Mouse (Mus musculus) kidney, adult 2 months (tissue): ENCODE results near the gene Taok2. TPM values are rescaled to one million over a fixed set of nuclear protein-coding genes. Genes with fewer than 3 reads are reported as not detected.
"Not testable (repeated sequence)": the region's sequence is repeated elsewhere in the genome, so short reads cannot be mapped to it uniquely, and the experiment has no call there.

Experiments
- DNase-seq: peaks from one replicate; pipeline ENCODE4 v3.0.0; 2021
- H3K27ac ChIP-seq: fragments of 200-500 bp; 2 replicates; pipeline ENCODE4 v1.5.1; 2012; ENCODE audit warnings: low read depth, low read length, control low read depth, inconsistent platforms; ENCODE audit not compliant: insufficient read depth
- H3K27me3 ChIP-seq: fragments of 200-500 bp; replicated peaks from 2 replicates; pipeline ENCODE4 v1.6.1; 2012; ENCODE audit warnings: mild to moderate bottlenecking, moderate library complexity, low read length, inconsistent platforms; ENCODE audit not compliant: control insufficient read depth, insufficient read depth
- H3K36me3 ChIP-seq: fragments of 200-500 bp; 2 replicates; pipeline ENCODE4 v1.6.1; 2012; ENCODE audit warnings: mild to moderate bottlenecking, moderate library complexity, low read length, inconsistent platforms; ENCODE audit not compliant: control insufficient read depth, insufficient read depth
- H3K4me1 ChIP-seq: fragments of 200-500 bp; 2 replicates; pipeline ENCODE4 v1.6.1; 2011; ENCODE audit warnings: low read length; ENCODE audit not compliant: control insufficient read depth, insufficient read depth
- H3K4me3 ChIP-seq: fragments of 200-500 bp; 2 replicates; pipeline ENCODE4 v1.5.1; 2011; ENCODE audit warnings: mild to moderate bottlenecking, low read depth, low read length, control low read depth; ENCODE audit not compliant: insufficient read depth
- CTCF ChIP-seq: fragments of 200-500 bp; conservative IDR thresholded peaks from 2 replicates; pipeline ENCODE4 v1.5.1; 2011; ENCODE audit warnings: low read depth, mild to moderate bottlenecking, control low read depth, low read length, moderate library complexity, mixed read lengths; ENCODE audit not compliant: insufficient read depth, insufficient read length
- POLR2A ChIP-seq: fragments of 200-500 bp; IDR thresholded peaks from one replicate; pipeline ENCODE4 v1.6.1; 2011; ENCODE audit warnings: low read depth, low read length, control low read depth
- WGBS: fragments of 180-500 bp; shearing (Covaris S2); methylation state at CpG from one replicate; pipeline ENCODE4 v1.1.7; 2018; 5-methylcytosine and 5-hydroxymethylcytosine counted together
- polyA plus RNA-seq: library from polyadenylated mRNA; depleted of rRNA; stranded (reverse); fragments of >200 nt; gene quantifications from 2 replicates; pipeline ENCODE4 v1.2.3, GENCODE M21; 2012

Taok2 gene
- polyA plus RNA-seq, 1 experiment, result 56.5 TPM

DNA sequence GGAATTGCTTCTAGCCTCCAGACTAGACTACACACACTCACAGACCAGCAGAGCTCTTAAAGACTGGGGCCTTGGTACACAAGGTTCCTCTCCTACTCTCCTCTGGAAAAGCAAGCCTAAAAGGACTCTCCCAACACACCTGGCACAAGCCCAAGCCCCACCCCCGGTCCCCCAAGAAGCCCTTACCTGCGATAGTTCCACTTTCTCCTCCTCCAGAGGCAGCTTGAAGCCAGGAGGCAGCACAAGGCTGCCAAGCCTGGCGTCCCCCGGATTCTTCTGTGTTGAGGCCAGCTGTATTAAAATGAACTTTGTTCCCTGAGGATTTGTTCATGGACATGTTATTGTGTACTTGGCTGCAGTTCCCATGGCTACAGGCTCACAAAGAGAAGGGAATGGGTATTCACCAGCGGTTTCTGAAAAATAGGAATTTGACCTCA, 38.1 kb upstream of the Taok2 start, which contains the start of gene Tmem219:
Tmem219 (minus strand) TSS at position 294 of the 437 bp plus-strand sequence.
- H3K27me3 ChIP-seq, result no peaks in the 10 kb centered on the region
- H3K27ac ChIP-seq, result peak within 1 kb of the TSS; percentile 89
- TF ChIP-seq POLR2A, result no peak
- no peak for TF ChIP-seq CTCF
- H3K4me3 ChIP-seq, result peak within 1 kb of the TSS; percentile 34; the same call in 1 of the 2 replicates
- WGBS, result 25% methylated on average over 5 of the region's 5 CpGs
- DNase-seq, result peak; percentile 94
- H3K4me1 ChIP-seq, result peaks cover 7% of the 10 kb centered on the region; the same call in 1 of the 2 replicates
- no peaks in the 10 kb centered on the region for H3K36me3 ChIP-seq

- H3K27ac ChIP-seq, result peak overlapping the region; percentile 89
- H3K27me3 ChIP-seq, result no peaks in the 10 kb centered on the region
- 46% methylated on average over 2 of the region's 2 CpGs for WGBS
- H3K4me3 ChIP-seq, result no peak overlapping the region
- no peaks in the 10 kb centered on the region for H3K36me3 ChIP-seq
- no peak for TF ChIP-seq CTCF
- no peak for TF ChIP-seq POLR2A
- DNase-seq, result peak; percentile 86
- peaks cover 7% of the 10 kb centered on the region; the same call in 1 of the 2 replicates for H3K4me1 ChIP-seq
Observed at GRCm38 (mm10) chr7:126921563-126921962, 37.1 kb upstream of the Taok2 start.

DNA sequence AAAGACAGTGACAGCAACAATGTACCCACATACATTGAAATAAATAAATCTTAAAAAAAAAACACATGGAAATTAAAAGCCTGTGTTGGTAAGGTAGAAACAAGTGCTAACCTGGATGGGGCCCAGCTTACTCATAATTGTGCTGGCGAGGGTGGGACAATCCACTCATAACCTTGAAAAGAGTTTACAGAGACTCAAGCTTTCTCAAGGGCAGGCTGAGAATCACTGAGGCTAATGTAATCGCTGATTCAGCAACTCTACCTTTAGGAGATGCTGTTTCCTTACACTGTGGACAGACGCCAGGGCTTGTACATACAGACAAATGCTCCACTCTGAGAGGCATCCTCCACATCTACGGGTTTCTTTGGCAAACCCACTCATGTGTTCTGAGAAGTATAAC, 35.5 kb upstream of the Taok2 start:
- Histone ChIP-seq H3K27ac (no peak overlapping the region), H3K36me3 (no peaks in the 10 kb centered on the region), H3K4me1 (peaks cover 7% of the 10 kb centered on the region; the same call in 1 of the 2 replicates), H3K4me3 (no peak overlapping the region), H3K27me3 (no peaks in the 10 kb centered on the region)
- WGBS, result 90% methylated on average over 4 of the region's 4 CpGs
- TF ChIP-seq CTCF (no peak), POLR2A (no peak)
- DNase-seq, result no peak

DNA sequence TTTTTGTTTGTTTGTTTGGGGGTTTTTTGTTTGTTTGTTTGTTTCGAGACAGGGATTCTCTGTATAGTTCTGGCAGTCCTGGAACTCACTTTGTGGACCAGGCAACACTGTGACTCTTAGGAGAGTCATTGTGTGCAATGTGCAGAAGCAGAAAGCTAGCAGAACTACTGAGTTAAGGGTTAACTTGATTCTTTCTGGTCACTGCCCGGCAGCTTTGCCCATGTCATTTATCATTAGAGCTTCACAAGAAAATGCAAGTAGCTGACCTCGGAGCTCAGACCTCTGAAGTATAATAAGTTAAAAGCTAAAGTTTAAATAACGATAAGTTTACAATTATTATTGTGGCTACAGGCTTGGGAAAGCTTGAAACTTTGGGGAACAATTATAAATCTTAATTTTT, 33.9 kb upstream of the Taok2 start:
- H3K27me3 ChIP-seq, H3K36me3 ChIP-seq, H3K4me3 ChIP-seq, H3K4me1 ChIP-seq, H3K27ac ChIP-seq: not testable (repeated sequence)
- DNase-seq, result peak; percentile 68
- WGBS, result 21% methylated on average over 4 of the region's 4 CpGs

DNA sequence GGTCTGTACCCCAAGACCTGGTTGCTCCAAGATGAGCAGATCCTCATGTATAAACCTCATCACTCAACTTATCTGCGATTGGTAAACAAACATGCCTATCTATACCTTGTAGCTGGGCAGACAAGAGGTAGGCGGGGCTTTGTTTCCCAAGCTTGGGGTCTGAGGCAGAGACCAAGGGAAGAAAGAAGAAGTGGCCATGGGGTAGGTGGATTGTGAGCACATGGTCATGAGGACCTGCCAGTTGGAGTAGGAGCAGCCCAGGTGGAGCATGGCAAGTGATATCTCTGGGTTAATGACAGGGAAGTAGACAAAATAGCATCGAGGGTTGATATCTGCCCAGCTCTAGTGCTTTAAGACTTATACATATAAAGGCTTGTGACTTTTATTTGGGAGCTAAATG, 30.3 kb upstream of the Taok2 start:
- 87% methylated on average over 3 of the region's 3 CpGs for WGBS
- no peak for DNase-seq
- H3K27me3 ChIP-seq, result no peaks in the 10 kb centered on the region
- no peak overlapping the region for H3K27ac ChIP-seq
- no peak overlapping the region for H3K4me3 ChIP-seq
- no peaks in the 10 kb centered on the region for H3K36me3 ChIP-seq
- peaks cover 2% of the 10 kb centered on the region; the same call in 1 of the 2 replicates for H3K4me1 ChIP-seq
- TF ChIP-seq CTCF (no peak), POLR2A (no peak)

- TF ChIP-seq CTCF (no peak), POLR2A (no peak)
- no peak for DNase-seq
- Histone ChIP-seq H3K27ac (no peak overlapping the region), H3K4me3 (no peak overlapping the region), H3K27me3 (no peaks in the 10 kb centered on the region), H3K4me1 (no peaks in the 10 kb centered on the region), H3K36me3 (no peaks in the 10 kb centered on the region)
- WGBS, result 65% methylated on average over 3 of the region's 3 CpGs
Observed at GRCm38 (mm10) chr7:126905590-126905989, 21.1 kb upstream of the Taok2 start.

DNA sequence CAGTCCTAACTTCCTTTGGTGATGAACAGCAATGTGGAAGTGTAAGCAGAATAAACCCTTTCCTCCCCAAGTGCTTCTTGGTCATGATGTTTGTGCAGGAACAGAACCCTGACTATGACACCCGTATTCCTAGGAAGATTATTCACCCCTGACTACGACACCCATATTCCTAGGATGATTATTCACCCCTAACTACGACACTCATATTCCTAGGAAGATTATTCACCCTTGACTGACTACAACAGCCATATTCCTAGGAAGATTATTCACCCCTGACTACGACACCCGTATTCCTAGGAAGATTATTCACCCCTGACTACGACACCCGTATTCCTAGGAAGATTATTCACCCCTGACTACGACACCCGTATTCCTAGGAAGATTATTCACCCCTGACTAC, 15.3 kb upstream of the Taok2 start:
- H3K27ac ChIP-seq, H3K27me3 ChIP-seq, H3K4me1 ChIP-seq, H3K36me3 ChIP-seq, DNase-seq, H3K4me3 ChIP-seq: not testable (repeated sequence)
- WGBS, result 85% methylated on average over 8 of the region's 9 CpGs
